Mouse (Mus musculus) E14TG2a.4 (cell line): Measurements from ENCODE around the gene Gm45140.

ENCODE experiments used
- CTCF ChIP-seq: conservative IDR thresholded peaks from 2 replicates; pipeline ENCODE4 v1.5.1; 2014; ENCODE audit warnings: low read length
- NANOG ChIP-seq: IDR thresholded peaks from 2 replicates; pipeline ENCODE4 v1.6.1; 2014; ENCODE audit warnings: borderline replicate concordance, low read length, mixed read lengths

- TF ChIP-seq CTCF (no peak), NANOG (no peak)
Measured at GRCm38 (mm10) chr6:87808521-87808920, 27.1 kb downstream of the Gm45140 start.
